12 mouse cellular contexts compared by ENCODE assay signal in genomic region chrX:48157396-48157795, GRCm38 (mm10). TPM values are rescaled to one million over a fixed set of nuclear protein-coding genes. Genes with fewer than 3 reads are reported as not detected.
"Had no signal": no experiment of that assay in that cellular context is flagged by ENCODE, and none has a peak within 500 bp of the region (broad histone marks: within the 10 kb centered on the region; RNA-seq: fewer than 3 reads in every experiment).

No protein-coding gene starts in this region.

- ATAC-seq: lung, postnatal 0 days; midbrain, embryonic 13.5 days; midbrain, embryonic 15.5 days had no signal

- DNase-seq: lung, adult 2 months; lung, postnatal 14 days; lung, postnatal 36 days; right cerebral cortex, postnatal 14 days; thymus, adult 2 months; thymus, postnatal 25 days; thymus, postnatal 4 days had no signal

RNA-seq across cellular contexts. Expression of gene Xpnpep2, which starts 48.9 kb away (rescaled TPM):
- total RNA-seq: megakaryocyte progenitor cell, adult 5-6 weeks; monocyte, adult 5-6 weeks had no signal
